31 mouse cellular contexts compared by ENCODE assay signal in the genomic region with DNA sequence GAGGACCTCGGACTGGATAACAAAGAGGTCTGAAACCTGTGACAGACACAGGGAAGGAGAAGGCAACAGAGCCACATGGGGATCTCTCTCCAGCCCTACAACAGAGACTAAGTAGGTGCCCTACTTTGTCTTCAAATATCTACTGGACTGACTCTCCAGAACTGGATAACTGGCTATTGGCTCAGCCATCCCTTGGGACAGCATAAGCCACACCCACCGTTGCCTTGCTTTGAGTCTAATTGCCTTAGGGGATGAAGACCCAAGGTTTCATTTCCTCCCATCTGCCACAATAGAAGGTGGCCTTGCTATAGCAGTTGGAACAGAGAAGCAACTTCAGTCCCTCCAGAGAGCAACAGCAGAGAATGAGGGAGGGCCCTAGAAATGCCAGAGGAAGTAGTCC. TPM values are rescaled to one million over a fixed set of nuclear protein-coding genes. Genes with fewer than 3 reads are reported as not detected.
DNase-seq lines count a peak whose midpoint lies in the region; ATAC-seq and TF ChIP-seq lines count a peak whose summit lies in the region.
"Had no signal": no experiment of that assay in that cellular context is flagged by ENCODE, and none has a peak within 500 bp of the region (broad histone marks: within the 10 kb centered on the region; RNA-seq: fewer than 3 reads in every experiment).

No protein-coding gene starts in this region.

- no peak for DNase-seq in heart, adult 2 months
- DNase-seq in heart, postnatal 4 days = no peak
- DNase-seq in A20 (ENCODE audit: low read depth, low spot score) = peak; percentile 87
- peak; percentile 43 for DNase-seq in ES-E14 (ENCODE audit: low read depth, low spot score)
- no peak for DNase-seq in thymus, postnatal 4 days
- DNase-seq: adrenal gland, adult 2 months; cerebellum, adult 2 months; cerebellum, postnatal 14 days; heart, postnatal 36 days; kidney, adult 9 months; kidney, postnatal 25 days; liver, embryonic 13.5 days; lung, adult 18-20 months; right cerebral cortex, postnatal 25 days; thymus, adult 2 months; thymus, postnatal 36 days had no signal

- 79% methylated on average over 2 of the region's 2 CpGs for WGBS in heart, adult 2 months
- WGBS in limb, embryonic 15.5 days = 68% methylated on average over 2 of the region's 2 CpGs
- 81% methylated on average over 2 of the region's 2 CpGs for WGBS in kidney, embryonic 16.5 days

- no peak for TF ChIP-seq CTCF in heart, adult 2 months (IDR thresholded peaks at IDR 0.05)

- TF ChIP-seq EP300 in heart, adult 2 months (IDR thresholded peaks at IDR 0.05; ENCODE audit: insufficient read depth, low read depth, low read length) = no peak

- in situ Hi-C loops in ES-E14 (cut with MboI; ENCODE audit: low sequenced_read_pairs in 2 of 2, unreplicated experiment in 2 of 2) = no loop called here

- no peaks in the 10 kb centered on the region for H3K27me3 ChIP-seq in heart, adult 2 months (ENCODE audit: control insufficient read depth, insufficient read depth, low read length)
- H3K27me3 ChIP-seq in limb, embryonic 15.5 days = no peaks in the 10 kb centered on the region
- H3K27me3 ChIP-seq in kidney, embryonic 16.5 days (ENCODE audit: insufficient read depth, low read length) = no peaks in the 10 kb centered on the region
- H3K27me3 ChIP-seq: embryonic facial prominence, embryonic 15.5 days; heart, embryonic 15.5 days; hindbrain, embryonic 13.5 days; liver, embryonic 13.5 days; midbrain, embryonic 15.5 days; neural tube, embryonic 15.5 days had no signal

- H3K4me2 ChIP-seq in limb, embryonic 15.5 days = no peak overlapping the region
- H3K4me2 ChIP-seq in kidney, embryonic 16.5 days (replicated peaks; ENCODE audit: low read depth, low read length) = no peak overlapping the region
- H3K4me2 ChIP-seq: embryonic facial prominence, embryonic 15.5 days; heart, embryonic 15.5 days; hindbrain, embryonic 13.5 days; liver, embryonic 13.5 days; midbrain, embryonic 15.5 days; neural tube, embryonic 15.5 days had no signal

- intact Hi-C loops in heart, adult 2 months (cut with DNase I) = no loop called here

- H3K9ac ChIP-seq in heart, adult 2 months (ENCODE audit: low read depth, low read length) = no peak overlapping the region
- H3K9ac ChIP-seq in ES-E14 (ENCODE audit: insufficient read depth, low read depth, low read length, poor library complexity, severe bottlenecking) = no peak overlapping the region
- H3K9ac ChIP-seq in limb, embryonic 15.5 days = no peak overlapping the region
- no peak overlapping the region for H3K9ac ChIP-seq in kidney, embryonic 16.5 days (replicated peaks; ENCODE audit: low read length)
- H3K9ac ChIP-seq: embryonic facial prominence, embryonic 15.5 days; heart, embryonic 15.5 days; hindbrain, embryonic 13.5 days; liver, embryonic 13.5 days; midbrain, embryonic 15.5 days; neural tube, embryonic 15.5 days had no signal

- peak overlapping the region; percentile 14; the same call in 1 of the 2 replicates for H3K27ac ChIP-seq in heart, adult 2 months
- H3K27ac ChIP-seq in ES-E14 (ENCODE audit: insufficient read depth, low read depth, low read length, poor library complexity, severe bottlenecking) = no peak overlapping the region
- H3K27ac ChIP-seq in limb, embryonic 15.5 days = 0 out of 2 replicates have a peak overlapping the region, but pooled peaks have one; percentile 17
- no peak overlapping the region for H3K27ac ChIP-seq in kidney, embryonic 16.5 days (ENCODE audit: low read length)
- H3K27ac ChIP-seq: embryonic facial prominence, embryonic 15.5 days; heart, embryonic 10.5 days; heart, embryonic 15.5 days; hindbrain, embryonic 13.5 days; left cerebral cortex, adult 2 months; liver, embryonic 13.5 days; macrophage; midbrain, embryonic 15.5 days; neural tube, embryonic 15.5 days had no signal

- no peaks in the 10 kb centered on the region for H3K9me3 ChIP-seq in ES-E14 (ENCODE audit: control insufficient read depth, insufficient read depth, low read depth, low read length)
- 0 out of 2 replicates have a peak, but pooled peaks cover 4% of the 10 kb centered on the region for H3K9me3 ChIP-seq in limb, embryonic 15.5 days
- H3K9me3 ChIP-seq in kidney, embryonic 16.5 days (ENCODE audit: low read length) = no peaks in the 10 kb centered on the region; the same call in 1 of the 2 replicates
- H3K9me3 ChIP-seq: embryonic facial prominence, embryonic 15.5 days; heart, embryonic 10.5 days; heart, embryonic 15.5 days; liver, embryonic 13.5 days; midbrain, embryonic 15.5 days; neural tube, embryonic 15.5 days had no signal

- no peaks in the 10 kb centered on the region; the same call in 1 of the 2 replicates for H3K4me1 ChIP-seq in heart, adult 2 months (ENCODE audit: control insufficient read depth, insufficient read depth, low read length)
- H3K4me1 ChIP-seq in ES-E14 (ENCODE audit: control insufficient read depth in 2 of 2, insufficient read depth in 2 of 2, low read length in 2 of 2, poor library complexity in 1 of 2) = 0 out of 4 replicates have a peak, but pooled peaks cover 1 to 2% of the 10 kb centered on the region in 2 experiments
- peaks cover 6% of the 10 kb centered on the region for H3K4me1 ChIP-seq in limb, embryonic 15.5 days
- H3K4me1 ChIP-seq in kidney, embryonic 16.5 days (ENCODE audit: insufficient read depth, low read length) = no peaks in the 10 kb centered on the region
- H3K4me1 ChIP-seq: heart, embryonic 15.5 days; hindbrain, embryonic 13.5 days; liver, embryonic 13.5 days; midbrain, embryonic 15.5 days; neural tube, embryonic 15.5 days had no signal

- no peaks in the 10 kb centered on the region for H3K36me3 ChIP-seq in heart, adult 2 months (ENCODE audit: control insufficient read depth, insufficient read depth, low read length)
- no peaks in the 10 kb centered on the region for H3K36me3 ChIP-seq in ES-E14 (ENCODE audit: control insufficient read depth, insufficient read depth, low read length, poor library complexity, severe bottlenecking)
- H3K36me3 ChIP-seq in limb, embryonic 15.5 days = no peaks in the 10 kb centered on the region
- no peaks in the 10 kb centered on the region for H3K36me3 ChIP-seq in kidney, embryonic 16.5 days (ENCODE audit: insufficient read depth, low read length)
- H3K36me3 ChIP-seq: embryonic facial prominence, embryonic 15.5 days; heart, embryonic 10.5 days; heart, embryonic 15.5 days; hindbrain, embryonic 13.5 days; liver, embryonic 13.5 days; midbrain, embryonic 15.5 days; neural tube, embryonic 15.5 days had no signal

- no peak for ATAC-seq in limb, embryonic 15.5 days (ENCODE audit: insufficient number of reproducible peaks, low FRiP score, low TSS enrichment, low read depth)
- ATAC-seq in kidney, embryonic 16.5 days (ENCODE audit: low FRiP score, low TSS enrichment) = no peak
- ATAC-seq: activated CD4-positive, CD25-positive, alpha-beta regulatory T cell, adult 4 months; forebrain, embryonic 14.5 days; intestine, postnatal 0 days; lung, postnatal 0 days; midbrain, embryonic 15.5 days had no signal

- H3K4me3 ChIP-seq in heart, adult 2 months = no peak overlapping the region
- H3K4me3 ChIP-seq in ES-E14 (ENCODE audit: insufficient read depth in 1 of 2, low read depth in 1 of 2, low read length in 2 of 2, poor library complexity in 1 of 2, severe bottlenecking in 1 of 2) = no peak overlapping the region
- no peak overlapping the region for H3K4me3 ChIP-seq in limb, embryonic 15.5 days
- H3K4me3 ChIP-seq in kidney, embryonic 16.5 days (ENCODE audit: low read length) = no peak overlapping the region
- H3K4me3 ChIP-seq: embryonic facial prominence, embryonic 15.5 days; heart, embryonic 10.5 days; heart, embryonic 15.5 days; hindbrain, embryonic 13.5 days; left cerebral cortex, adult 2 months; liver, embryonic 13.5 days; midbrain, embryonic 15.5 days; neural tube, embryonic 15.5 days had no signal

- TF ChIP-seq POLR2A in heart, adult 2 months (IDR thresholded peaks at IDR 0.05; ENCODE audit: insufficient read depth, low read depth, low read length) = no peak

- no peaks in the 10 kb centered on the region for H3K79me2 ChIP-seq in heart, adult 2 months (replicated peaks; ENCODE audit: control insufficient read depth, insufficient read depth, low read length)

TF ChIP-seq in ES-E14, 5 proteins besides CTCF, POLR2A, EP300 and RAD21:
- no peak for TF ChIP-seq ZNF384 (IDR thresholded peaks at IDR 0.05; ENCODE audit: low read depth, low read length)
- no peak for TF ChIP-seq ZC3H11A (IDR thresholded peaks at IDR 0.05; ENCODE audit: borderline replicate concordance, low read depth, low read length)
- no peak for TF ChIP-seq CHD2 (IDR thresholded peaks at IDR 0.05; ENCODE audit: low read depth, low read length)
- TF ChIP-seq HCFC1 (IDR thresholded peaks at IDR 0.05; ENCODE audit: borderline replicate concordance, insufficient read depth, low read length) = no peak
- no peak for TF ChIP-seq MAFK (IDR thresholded peaks at IDR 0.05; ENCODE audit: insufficient read depth, low read depth, low read length)

RNA-seq across cellular contexts. Expression of a gene that starts 37.7 kb away (rescaled TPM):
- 1 to 10 TPM; 1.1 to 1.9 TPM for total RNA-seq in heart, adult 2 months (2021)
- polyA plus RNA-seq in heart, adult 2 months (2012; rRNA removed) = 1.5 and 1.6 TPM in 2 replicates
- total RNA-seq in heart, postnatal 4 days (2021) = 10 to 100 TPM; 13.2 to 14.6 TPM
- total RNA-seq in ES-E14 (2012; rRNA removed) = 15.1 and 17.2 TPM in 2 replicates
- polyA plus RNA-seq in limb, embryonic 15.5 days (2015; fragmentation: Nextera tagmentation; extraction: Ambion mirVana) = 17.4 and 21.7 TPM in 2 replicates
- 9.9 and 10.4 TPM in 2 replicates for polyA plus RNA-seq in kidney, embryonic 16.5 days (2015; fragmentation: Nextera tagmentation; extraction: Ambion mirVana)
- total RNA-seq: megakaryocyte-erythroid progenitor cell, adult 5-6 weeks had no signal
- polyA plus RNA-seq: activated CD4-positive, CD25-positive, alpha-beta regulatory T cell, adult 4 months; macrophage had no signal

RNA-seq across cellular contexts. Expression of a gene that starts 53.5 kb away (rescaled TPM):
- 10 to 100 TPM; 13.9 to 14.3 TPM for total RNA-seq in heart, adult 2 months (2021)
- 8.2 and 14.7 TPM in 2 replicates for polyA plus RNA-seq in heart, adult 2 months (2012; rRNA removed)
- 10 to 100 TPM; 18.2 to 18.3 TPM for total RNA-seq in heart, postnatal 4 days (2021)
- 78.9 and 90.8 TPM in 2 replicates for total RNA-seq in ES-E14 (2012; rRNA removed)
- 55.3 and 56.8 TPM in 2 replicates for polyA plus RNA-seq in limb, embryonic 15.5 days (2015; fragmentation: Nextera tagmentation; extraction: Ambion mirVana)
- polyA plus RNA-seq in kidney, embryonic 16.5 days (2015; fragmentation: Nextera tagmentation; extraction: Ambion mirVana) = 42.3 and 44.8 TPM in 2 replicates

Comparison
In these comparisons a context has a peak if more than half of its experiments do, and no peak if none do; other contexts are left out.
1. DNase-seq: peak in A20 (single experiment) and ES-E14 (single experiment); none in heart, adult 2 months (0 of 2), heart, postnatal 4 days (single experiment) and thymus, postnatal 4 days (single experiment).
2. H3K27ac ChIP-seq: peak in heart, adult 2 months (single experiment) and limb, embryonic 15.5 days (single experiment); none in ES-E14 (single experiment) and kidney, embryonic 16.5 days (single experiment).